Mouse (Mus musculus) kidney, adult 2 months (tissue): ENCODE data around the gene Phf5a. TPM values are rescaled to one million over a fixed set of nuclear protein-coding genes. Genes with fewer than 3 reads are reported as not detected.

ENCODE experiments used
- DNase-seq: peaks from one replicate; pipeline ENCODE4 v3.0.0; 2021
- H3K27ac ChIP-seq: fragments of 200-500 bp; 2 replicates; pipeline ENCODE4 v1.5.1; 2012; ENCODE audit warnings: low read depth, low read length, control low read depth, inconsistent platforms; ENCODE audit not compliant: insufficient read depth
- H3K27me3 ChIP-seq: fragments of 200-500 bp; replicated peaks from 2 replicates; pipeline ENCODE4 v1.6.1; 2012; ENCODE audit warnings: mild to moderate bottlenecking, moderate library complexity, low read length, inconsistent platforms; ENCODE audit not compliant: control insufficient read depth, insufficient read depth
- H3K36me3 ChIP-seq: fragments of 200-500 bp; 2 replicates; pipeline ENCODE4 v1.6.1; 2012; ENCODE audit warnings: mild to moderate bottlenecking, moderate library complexity, low read length, inconsistent platforms; ENCODE audit not compliant: control insufficient read depth, insufficient read depth
- H3K4me1 ChIP-seq: fragments of 200-500 bp; 2 replicates; pipeline ENCODE4 v1.6.1; 2011; ENCODE audit warnings: low read length; ENCODE audit not compliant: control insufficient read depth, insufficient read depth
- H3K4me3 ChIP-seq: fragments of 200-500 bp; 2 replicates; pipeline ENCODE4 v1.5.1; 2011; ENCODE audit warnings: mild to moderate bottlenecking, low read depth, low read length, control low read depth; ENCODE audit not compliant: insufficient read depth
- CTCF ChIP-seq: fragments of 200-500 bp; conservative IDR thresholded peaks from 2 replicates; pipeline ENCODE4 v1.5.1; 2011; ENCODE audit warnings: low read depth, mild to moderate bottlenecking, control low read depth, low read length, moderate library complexity, mixed read lengths; ENCODE audit not compliant: insufficient read depth, insufficient read length
- POLR2A ChIP-seq: fragments of 200-500 bp; IDR thresholded peaks from one replicate; pipeline ENCODE4 v1.6.1; 2011; ENCODE audit warnings: low read depth, low read length, control low read depth
- WGBS: fragments of 180-500 bp; shearing (Covaris S2); methylation state at CpG from one replicate; pipeline ENCODE4 v1.1.7; 2018; 5-methylcytosine and 5-hydroxymethylcytosine counted together
- polyA plus RNA-seq: library from polyadenylated mRNA; depleted of rRNA; stranded (reverse); fragments of >200 nt; gene quantifications from 2 replicates; pipeline ENCODE4 v1.2.3, GENCODE M21; 2012; rRNA removed

Gene Phf5a
- 33.5 and 47.4 TPM in 2 replicates for polyA plus RNA-seq

DNA sequence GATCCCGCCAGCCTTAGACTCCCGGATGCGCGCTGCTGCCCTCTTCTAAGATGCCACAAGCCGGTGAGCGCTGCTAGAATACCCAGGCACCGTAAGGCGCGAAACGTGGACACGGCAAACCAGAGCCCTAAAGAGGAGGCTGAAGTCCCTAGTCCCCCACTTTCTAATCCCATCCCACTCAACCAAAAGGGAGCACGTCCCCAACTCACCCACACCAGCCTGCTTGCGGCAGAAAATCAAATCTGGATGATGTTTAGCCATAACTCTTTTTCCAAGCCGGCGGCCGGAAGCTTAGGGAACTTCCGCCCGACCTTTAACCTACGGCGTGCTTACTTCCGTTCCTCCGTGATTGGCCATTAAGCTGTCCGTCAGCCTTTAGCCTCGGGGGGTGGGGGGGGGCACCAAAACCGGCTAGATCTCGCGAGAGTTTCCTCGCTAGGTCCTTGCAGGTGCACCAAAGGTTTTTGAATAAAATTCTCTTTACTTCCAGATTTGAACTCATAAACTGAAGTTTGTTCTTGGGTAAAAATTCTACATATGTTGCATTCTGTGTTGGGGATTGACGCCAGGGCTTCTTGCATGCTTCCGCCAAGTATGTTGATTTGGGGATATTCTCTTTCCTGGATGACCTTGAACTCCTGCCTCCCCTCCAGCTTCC, at the start of gene Phf5a:
Gene Phf5a, minus strand, starts transcription at position 308 of the 658 bp plus-strand sequence.
- WGBS = under 1% methylated on average over 30 of the region's 30 CpGs
- no peak for TF ChIP-seq CTCF
- TF ChIP-seq POLR2A = no peak
- DNase-seq = peak; percentile 94
- peaks cover 2% of the 10 kb centered on the region; the same call in 1 of the 2 replicates for H3K36me3 ChIP-seq
- H3K27ac ChIP-seq = peak within 1 kb of the TSS; percentile 97
- H3K4me3 ChIP-seq = peak within 1 kb of the TSS; percentile 68
- no peaks in the 10 kb centered on the region for H3K27me3 ChIP-seq
- peaks cover 9% of the 10 kb centered on the region; the same call in 1 of the 2 replicates for H3K4me1 ChIP-seq

DNA sequence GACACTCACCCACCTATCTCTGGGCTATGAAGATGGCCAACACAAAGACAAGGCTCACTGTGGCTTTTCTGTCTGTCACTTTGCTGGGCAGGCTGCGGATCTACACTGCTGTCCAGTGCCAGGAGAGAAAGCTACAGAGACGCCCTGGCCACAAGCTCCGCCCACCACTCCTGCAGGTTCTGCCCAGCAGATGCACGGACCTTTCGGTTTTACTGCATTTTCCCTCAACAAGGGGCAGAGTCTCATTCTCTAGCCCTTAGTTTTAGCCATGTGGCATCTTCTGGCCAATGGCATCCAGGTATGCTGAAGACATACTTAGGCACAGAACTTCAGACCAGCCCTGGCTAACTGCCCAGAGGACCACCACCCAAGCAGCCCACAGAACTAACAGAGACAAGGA, 49.5 kb upstream of the Phf5a start:
- Histone ChIP-seq H3K27ac (no peak overlapping the region), H3K27me3 (no peaks in the 10 kb centered on the region), H3K4me3 (no peak overlapping the region), H3K36me3 (no peaks in the 10 kb centered on the region), H3K4me1 (peaks cover 11% of the 10 kb centered on the region; the same call in 1 of the 2 replicates)
- no peak for DNase-seq
- TF ChIP-seq POLR2A = no peak
- TF ChIP-seq CTCF = no peak
- 62% methylated on average over 5 of the region's 5 CpGs for WGBS

DNA sequence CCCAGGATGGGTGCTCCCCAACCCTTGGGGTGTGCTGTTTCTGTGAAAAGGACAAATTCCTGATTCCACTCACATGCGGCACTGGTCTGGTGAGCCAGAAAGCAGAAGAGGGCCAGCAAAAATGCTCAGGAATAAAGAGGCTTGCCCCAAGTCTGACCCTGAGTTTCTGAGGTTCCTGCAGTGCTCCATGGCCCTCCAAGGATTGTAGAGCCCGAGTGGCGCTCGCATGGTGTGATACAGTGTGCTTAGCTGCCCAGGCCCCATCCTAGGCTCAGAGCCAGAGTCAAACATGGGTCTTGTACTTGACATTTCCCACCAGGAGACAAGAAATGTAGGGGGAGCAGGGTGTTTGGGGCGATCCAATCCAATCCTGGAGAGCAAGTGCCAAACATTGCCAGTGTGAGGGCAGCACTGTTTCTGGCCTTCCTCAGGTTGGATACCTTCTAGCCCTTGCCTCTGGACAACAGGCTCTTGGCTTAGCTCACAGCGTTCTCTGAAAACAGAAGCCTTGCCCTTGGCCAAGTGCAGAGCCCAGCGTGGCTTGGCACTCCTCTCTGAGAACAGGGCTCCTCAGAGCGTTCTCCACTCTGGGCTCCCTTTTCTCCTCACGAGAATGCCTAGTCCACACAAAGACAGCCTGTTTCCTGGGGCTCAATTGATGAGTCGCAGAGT, 49.0 kb upstream of the Phf5a start:
- no peak overlapping the region for H3K4me3 ChIP-seq
- DNase-seq = no peak
- no peak overlapping the region for H3K27ac ChIP-seq
- WGBS = 84% methylated on average over 10 of the region's 10 CpGs
- no peaks in the 10 kb centered on the region for H3K36me3 ChIP-seq
- TF ChIP-seq POLR2A (no peak), CTCF (no peak)
- H3K4me1 ChIP-seq = peaks cover 11% of the 10 kb centered on the region; the same call in 1 of the 2 replicates
- H3K27me3 ChIP-seq = no peaks in the 10 kb centered on the region

DNA sequence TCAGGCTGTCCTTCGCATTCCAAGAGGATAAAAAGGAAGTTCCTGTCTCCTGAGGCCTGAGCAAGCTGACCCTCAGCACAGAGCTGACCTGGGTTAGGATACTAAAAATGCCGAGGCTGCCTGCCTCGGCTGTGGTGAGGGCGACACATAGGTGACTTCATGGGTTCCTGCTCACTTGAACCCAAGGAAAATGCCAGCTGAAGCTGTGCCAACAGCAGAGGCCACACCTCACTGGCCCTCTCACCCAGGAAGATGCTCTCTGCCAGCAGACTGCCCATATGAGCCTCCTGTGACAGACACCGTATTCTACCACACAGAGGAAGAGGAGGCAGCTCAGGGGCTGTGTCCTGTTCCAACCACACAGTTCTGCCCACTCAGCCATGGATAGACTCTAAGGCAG, 47.4 kb upstream of the Phf5a start:
- H3K27ac ChIP-seq = no peak overlapping the region

DNA sequence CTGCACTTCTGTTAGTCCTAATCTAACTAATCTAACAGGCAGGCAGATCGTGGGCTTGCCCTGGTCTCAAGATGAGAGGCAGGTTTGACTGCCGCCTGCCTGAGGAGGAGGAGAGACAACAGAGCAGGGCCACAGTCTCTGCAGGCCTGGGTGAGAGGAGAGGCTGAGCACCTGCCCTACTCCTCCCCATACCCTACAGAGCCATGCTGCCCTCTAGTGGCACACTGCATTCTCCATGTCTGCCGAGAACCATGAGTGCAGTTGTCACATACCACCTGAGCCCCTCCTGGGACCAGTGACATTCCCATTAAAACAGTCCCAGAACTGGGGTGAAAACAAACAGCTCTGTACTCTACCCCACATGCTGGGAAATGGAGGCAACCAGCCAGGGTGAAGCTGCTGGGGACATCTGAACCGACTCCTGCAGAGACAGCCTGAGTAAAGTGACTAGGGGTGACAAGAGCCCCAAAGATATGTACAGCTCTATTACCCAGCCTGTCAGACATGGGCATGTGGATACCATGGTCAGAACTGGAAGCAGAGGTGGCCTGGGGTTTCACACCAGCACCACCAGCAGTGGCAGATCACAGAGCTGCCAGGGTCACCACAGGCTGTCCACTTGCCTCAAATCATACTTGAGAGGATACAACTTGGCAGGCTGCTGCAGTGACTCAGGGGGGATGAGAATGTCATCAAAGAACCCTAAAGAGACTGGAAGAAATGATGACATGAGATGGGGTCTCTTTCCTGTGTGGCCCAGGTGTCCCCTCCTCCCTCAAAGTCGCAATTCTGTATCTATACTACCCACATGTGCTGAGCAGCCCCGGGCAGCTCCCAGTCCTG, 46.1 kb upstream of the Phf5a start:
- Histone ChIP-seq H3K4me1 (peaks cover 6% of the 10 kb centered on the region; the same call in 1 of the 2 replicates), H3K4me3 (no peak overlapping the region), H3K27ac (no peak overlapping the region), H3K36me3 (no peaks in the 10 kb centered on the region; the same call in 1 of the 2 replicates), H3K27me3 (no peaks in the 10 kb centered on the region)
- peak; percentile 78 for DNase-seq
- 56% methylated on average over 6 of the region's 6 CpGs for WGBS
- TF ChIP-seq CTCF = peak; percentile 98
- TF ChIP-seq POLR2A = no peak

More for the DNA sequence above, 47.4 kb upstream of the Phf5a start:
- peak; percentile 64 for DNase-seq
- Histone ChIP-seq H3K4me1 (peaks cover 6% of the 10 kb centered on the region; the same call in 1 of the 2 replicates), H3K36me3 (no peaks in the 10 kb centered on the region; the same call in 1 of the 2 replicates), H3K27me3 (no peaks in the 10 kb centered on the region), H3K4me3 (no peak overlapping the region)
- TF ChIP-seq CTCF = no peak
- no peak for TF ChIP-seq POLR2A
- 32% methylated on average over 5 of the region's 5 CpGs for WGBS

DNA sequence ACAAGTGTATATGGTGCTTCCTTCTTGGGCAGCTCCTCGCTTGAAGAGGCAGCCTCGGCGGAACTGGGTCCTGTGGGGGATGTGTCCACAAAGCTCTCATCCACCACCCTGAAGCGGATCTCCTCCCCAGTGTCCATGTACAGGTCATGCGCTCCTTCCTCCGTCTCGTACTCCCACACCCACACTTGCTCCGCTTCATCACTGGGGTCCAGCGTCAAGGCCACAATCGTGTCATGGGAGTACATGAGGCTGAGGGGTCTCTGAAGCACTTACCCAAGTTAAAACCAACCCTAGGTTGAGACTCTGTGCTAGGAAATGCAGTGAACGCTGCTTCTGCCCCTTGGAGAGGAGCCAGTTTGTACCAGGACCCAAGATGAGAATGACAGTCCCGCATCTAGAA, 45.5 kb upstream of the Phf5a start:
- TF ChIP-seq CTCF (no peak), POLR2A (no peak)
- 69% methylated on average over 12 of the region's 12 CpGs for WGBS
- no peaks in the 10 kb centered on the region for H3K27me3 ChIP-seq
- H3K4me1 ChIP-seq = peaks cover 6% of the 10 kb centered on the region; the same call in 1 of the 2 replicates
- H3K27ac ChIP-seq = no peak overlapping the region
- H3K36me3 ChIP-seq = no peaks in the 10 kb centered on the region; the same call in 1 of the 2 replicates
- no peak for DNase-seq
- H3K4me3 ChIP-seq = no peak overlapping the region
